Mouse (Mus musculus): ENCODE results near the gene Barhl2.

GRCm38 (mm10) chr5:106420370-106420769, 37.6 kb downstream of the Barhl2 start:
- TF ChIP-seq CTCF (IDR thresholded peaks at IDR 0.05; ENCODE audit: low read depth, low read length) (no peak), POLR2A (IDR thresholded peaks at IDR 0.05; ENCODE audit: insufficient read depth, low read length) (no peak)
